Mouse (Mus musculus) forebrain, embryonic 10.5 days (tissue): Measurements from ENCODE around the gene Axin2. TPM values are rescaled to one million over a fixed set of nuclear protein-coding genes. Genes with fewer than 3 reads are reported as not detected.

Experiments
- DNase-seq: peaks from one replicate; pipeline ENCODE4 v3.0.0-alpha.2; 2017; ENCODE audit warnings: low spot score; ENCODE audit errors: extremely low spot score
- H3K27ac ChIP-seq: fragments of 300-500 bp; sonication (generic); 2 replicates; pipeline ENCODE4 v1.5.1; 2016; ENCODE audit warnings: mild to moderate bottlenecking
- H3K27me3 ChIP-seq: fragments of 300-500 bp; sonication (generic); 2 replicates; pipeline ENCODE4 v1.6.1; 2016; ENCODE audit warnings: mild to moderate bottlenecking; ENCODE audit not compliant: poor library complexity, severe bottlenecking
- H3K36me3 ChIP-seq: fragments of 300-500 bp; sonication (generic); replicated peaks from 2 replicates; pipeline ENCODE4 v1.6.1; 2016; ENCODE audit warnings: mild to moderate bottlenecking, moderate library complexity
- H3K4me1 ChIP-seq: fragments of 300-500 bp; sonication (generic); 2 replicates; pipeline ENCODE4 v1.6.1; 2016
- H3K4me3 ChIP-seq: fragments of 300-500 bp; sonication (generic); 2 replicates; pipeline ENCODE4 v1.5.1; 2016; ENCODE audit warnings: mild to moderate bottlenecking, moderate library complexity
- H3K9me3 ChIP-seq: fragments of 300-500 bp; sonication (generic); 2 replicates; pipeline ENCODE4 v1.6.1; 2016; ENCODE audit warnings: mild to moderate bottlenecking, moderate library complexity
- WGBS: fragments of 180-500 bp; shearing (Covaris S2); methylation state at CpG from one replicate; pipeline ENCODE4 v1.1.7; 2016; 5-methylcytosine and 5-hydroxymethylcytosine counted together
- polyA plus RNA-seq: library from polyadenylated mRNA; unstranded; fragments of >200 nt; fragmentation: Nextera tagmentation; extraction: Ambion mirVana; gene quantifications from 2 replicates; pipeline ENCODE4 v1.2.1, GENCODE M21; 2016

Axin2 gene
- polyA plus RNA-seq, 1 experiment from 2014 or later = 14.3 TPM

GRCm38 (mm10) chr11:108961651-108962065 is 41.5 kb downstream of the Axin2 start:
- H3K9me3 ChIP-seq = no peaks in the 10 kb centered on the region
- H3K36me3 ChIP-seq = no peaks in the 10 kb centered on the region
- no peak for DNase-seq
- H3K4me1 ChIP-seq = peaks cover 33% of the 10 kb centered on the region
- H3K4me3 ChIP-seq = peak overlapping the region; percentile 20
- no peaks in the 10 kb centered on the region for H3K27me3 ChIP-seq
- H3K27ac ChIP-seq = peak overlapping the region; percentile 79; the same call in 1 of the 2 replicates
- 4% methylated on average over 11 of the region's 11 CpGs for WGBS

- Histone ChIP-seq H3K36me3 (no peaks in the 10 kb centered on the region), H3K27ac (peak overlapping the region; percentile 26; the same call in 1 of the 2 replicates), H3K4me1 (peaks cover 26% of the 10 kb centered on the region), H3K9me3 (no peaks in the 10 kb centered on the region), H3K27me3 (no peaks in the 10 kb centered on the region), H3K4me3 (no peak overlapping the region)
- 83% methylated on average over 15 of the region's 15 CpGs for WGBS
- no peak for DNase-seq
Measured at GRCm38 (mm10) chr11:108963476-108964232, 43.5 kb downstream of the Axin2 start.

- Histone ChIP-seq H3K4me3 (no peak overlapping the region), H3K4me1 (peaks cover 18% of the 10 kb centered on the region), H3K27ac (no peak overlapping the region), H3K36me3 (no peaks in the 10 kb centered on the region), H3K27me3 (no peaks in the 10 kb centered on the region), H3K9me3 (peaks cover 3% of the 10 kb centered on the region; the same call in 1 of the 2 replicates)
- WGBS = 76% methylated on average over 6 of the region's 6 CpGs
- no peak for DNase-seq
Measured at GRCm38 (mm10) chr11:108965740-108966139, 45.6 kb downstream of the Axin2 start.

- peaks cover 3% of the 10 kb centered on the region; the same call in 1 of the 2 replicates for H3K9me3 ChIP-seq
- H3K27ac ChIP-seq = peak overlapping the region; percentile 58; the same call in 1 of the 2 replicates
- peaks cover 36% of the 10 kb centered on the region for H3K4me1 ChIP-seq
- no peak for DNase-seq
- H3K27me3 ChIP-seq = peaks cover 49% of the 10 kb centered on the region
- H3K36me3 ChIP-seq = no peaks in the 10 kb centered on the region
- no peak overlapping the region for H3K4me3 ChIP-seq
- WGBS = 49% methylated on average over 4 of the region's 4 CpGs
Measured at GRCm38 (mm10) chr11:108973459-108973858, 53.3 kb downstream of the Axin2 start.

GRCm38 (mm10) chr11:108973866-108974265 is 53.7 kb downstream of the Axin2 start:
- H3K36me3 ChIP-seq = no peaks in the 10 kb centered on the region
- H3K9me3 ChIP-seq = peaks cover 3% of the 10 kb centered on the region; the same call in 1 of the 2 replicates
- H3K4me1 ChIP-seq = peaks cover 36% of the 10 kb centered on the region
- no peak for DNase-seq
- H3K27ac ChIP-seq = peak overlapping the region; percentile 58; the same call in 1 of the 2 replicates
- WGBS = 34% methylated on average over 5 of the region's 5 CpGs
- H3K27me3 ChIP-seq = peaks cover 49% of the 10 kb centered on the region
- no peak overlapping the region for H3K4me3 ChIP-seq

- H3K27ac ChIP-seq = peak overlapping the region; percentile 53; the same call in 1 of the 2 replicates
- no peak overlapping the region for H3K4me3 ChIP-seq
- H3K27me3 ChIP-seq = peaks cover 49% of the 10 kb centered on the region
- WGBS = 10% methylated on average over 11 of the region's 11 CpGs
- no peaks in the 10 kb centered on the region for H3K36me3 ChIP-seq
- no peak for DNase-seq
- H3K9me3 ChIP-seq = peaks cover 2% of the 10 kb centered on the region; the same call in 1 of the 2 replicates
- peaks cover 36% of the 10 kb centered on the region for H3K4me1 ChIP-seq
Measured at GRCm38 (mm10) chr11:108975583-108975982, 55.4 kb downstream of the Axin2 start.

GRCm38 (mm10) chr11:108980530-108980929 is 60.4 kb downstream of the Axin2 start:
- H3K4me1 ChIP-seq = peaks cover 20% of the 10 kb centered on the region
- H3K27ac ChIP-seq = no peak overlapping the region
- H3K9me3 ChIP-seq = no peaks in the 10 kb centered on the region
- H3K4me3 ChIP-seq = no peak overlapping the region
- peaks cover 31% of the 10 kb centered on the region for H3K27me3 ChIP-seq
- no peak for DNase-seq
- no peaks in the 10 kb centered on the region for H3K36me3 ChIP-seq
- WGBS = 90% methylated on average over 12 of the region's 12 CpGs

GRCm38 (mm10) chr11:108981012-108981411 is 60.9 kb downstream of the Axin2 start:
- Histone ChIP-seq H3K9me3 (no peaks in the 10 kb centered on the region), H3K4me1 (peaks cover 15% of the 10 kb centered on the region)
- WGBS = 96% methylated on average over 8 of the region's 8 CpGs

GRCm38 (mm10) chr11:108983409-108984064 is 63.4 kb downstream of the Axin2 start:
- 76% methylated on average over 7 of the region's 7 CpGs for WGBS
- no peak for DNase-seq
- Histone ChIP-seq H3K36me3 (no peaks in the 10 kb centered on the region), H3K4me3 (no peak overlapping the region), H3K4me1 (peaks cover 13% of the 10 kb centered on the region), H3K27ac (no peak overlapping the region), H3K9me3 (no peaks in the 10 kb centered on the region), H3K27me3 (peaks cover 35% of the 10 kb centered on the region)

More at GRCm38 (mm10) chr11:108981012-108981411, 60.9 kb downstream of the Axin2 start:
- H3K36me3 ChIP-seq = no peaks in the 10 kb centered on the region
- no peak overlapping the region for H3K4me3 ChIP-seq
- DNase-seq = no peak
- peaks cover 31% of the 10 kb centered on the region for H3K27me3 ChIP-seq
- no peak overlapping the region for H3K27ac ChIP-seq

GRCm38 (mm10) chr11:108984711-108985419 is 64.7 kb downstream of the Axin2 start:
- Histone ChIP-seq H3K4me1 (peaks cover 13% of the 10 kb centered on the region), H3K27ac (peak overlapping the region; percentile 0; the same call in 1 of the 2 replicates), H3K4me3 (no peak overlapping the region), H3K27me3 (peaks cover 48% of the 10 kb centered on the region), H3K9me3 (no peaks in the 10 kb centered on the region), H3K36me3 (no peaks in the 10 kb centered on the region)
- 78% methylated on average over 5 of the region's 5 CpGs for WGBS
- DNase-seq = no peak

GRCm38 (mm10) chr11:108985836-108986235 is 65.7 kb downstream of the Axin2 start:
- 82% methylated on average over 7 of the region's 7 CpGs for WGBS
- Histone ChIP-seq H3K4me3 (no peak overlapping the region), H3K36me3 (no peaks in the 10 kb centered on the region), H3K27me3 (peaks cover 56% of the 10 kb centered on the region), H3K4me1 (peaks cover 13% of the 10 kb centered on the region), H3K27ac (no peak overlapping the region), H3K9me3 (no peaks in the 10 kb centered on the region)
- no peak for DNase-seq

- no peak for DNase-seq
- no peak overlapping the region for H3K4me3 ChIP-seq
- WGBS = 92% methylated on average over 3 of the region's 3 CpGs
- H3K9me3 ChIP-seq = no peaks in the 10 kb centered on the region
- H3K27me3 ChIP-seq = peaks cover 62% of the 10 kb centered on the region
- no peaks in the 10 kb centered on the region for H3K36me3 ChIP-seq
- H3K27ac ChIP-seq = no peak overlapping the region
- H3K4me1 ChIP-seq = peaks cover 13% of the 10 kb centered on the region
Measured at GRCm38 (mm10) chr11:108987226-108987625, 67.1 kb downstream of the Axin2 start.
